Mouse (Mus musculus): ENCODE measurements around the gene Cep78. TPM values are rescaled to one million over a fixed set of nuclear protein-coding genes. Genes with fewer than 3 reads are reported as not detected.

Cep78 gene
- 10.2 and 10.3 TPM in 2 replicates for polyA plus RNA-seq (2015; fragmentation: Nextera tagmentation; extraction: Ambion mirVana)

DNA sequence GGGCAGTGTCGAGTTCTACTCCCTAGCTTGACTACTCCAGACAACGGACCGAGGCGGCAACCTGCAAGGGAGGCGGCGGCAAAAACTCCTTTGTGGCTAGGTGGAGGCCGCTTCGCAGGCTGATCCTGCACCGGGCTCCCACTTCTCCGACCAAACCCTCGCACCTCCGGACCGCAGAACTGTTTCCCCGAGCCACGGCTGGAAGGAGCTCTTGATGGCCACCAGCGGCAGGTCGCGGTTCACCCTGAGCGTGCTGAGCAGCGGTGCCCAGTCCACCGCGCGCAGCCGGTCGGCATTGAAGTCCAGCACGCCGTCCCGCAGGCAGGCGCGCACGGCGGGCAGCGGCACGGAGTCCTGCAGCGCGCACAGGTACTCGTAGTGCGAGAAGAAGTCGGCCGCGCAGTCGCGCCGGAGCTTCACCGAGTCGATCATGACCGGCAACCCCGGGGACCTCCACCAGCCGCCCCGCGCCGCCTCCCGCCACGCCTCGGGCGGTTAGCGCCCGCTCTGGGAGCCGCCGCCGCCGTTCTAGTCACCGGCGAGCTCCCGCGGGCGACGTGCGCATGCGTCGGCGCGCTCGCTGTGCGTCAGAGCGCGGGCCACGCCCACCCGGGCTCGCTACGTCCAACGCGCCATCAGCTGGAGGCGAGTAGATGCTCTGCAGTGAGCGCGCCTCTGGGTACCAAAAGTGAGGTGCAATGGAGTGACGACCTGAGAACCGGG lies at the start of gene Cep78:
Cep78 (minus strand) TSS at position 541 of the 723 bp plus-strand sequence.

DNA sequence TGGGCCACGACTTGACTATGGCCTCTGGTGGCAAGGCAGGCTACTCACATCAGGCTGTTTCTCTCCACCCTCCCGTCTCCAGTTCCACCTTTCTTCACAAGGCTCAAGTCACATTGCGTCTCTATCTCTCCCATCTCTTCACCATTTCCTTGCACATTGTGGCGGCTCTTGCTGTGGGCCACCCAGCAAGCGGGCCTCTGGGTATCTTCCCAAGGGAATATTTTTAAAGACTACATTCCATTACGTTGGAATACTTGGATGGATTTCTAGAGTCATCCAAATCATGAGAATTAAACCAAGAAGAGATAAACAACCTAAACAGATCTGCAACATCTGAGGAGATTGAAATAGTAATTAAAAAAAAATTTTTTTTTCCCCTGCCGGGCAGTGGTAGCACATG lies 37.6 kb downstream of the Cep78 start, which contains the start of gene Psat1:
Psat1 (minus strand) TSS at position 101 of the 400 bp plus-strand sequence.

Other genes with a start within 250 kb of the Cep78 start
- gene Psat1, start 37.7 kb downstream of the Cep78 start, polyA plus RNA-seq (2015; fragmentation: Nextera tagmentation; extraction: Ambion mirVana) = 39.8 and 43.9 TPM in 2 replicates
- 42.3 and 47.9 TPM in 2 replicates for gene Gnaq, start 147.8 kb upstream of the Cep78 start, polyA plus RNA-seq (2015; fragmentation: Nextera tagmentation; extraction: Ambion mirVana)

Data from urinary bladder, postnatal 0 days (tissue).